Mouse (Mus musculus) cerebellum, postnatal 14 days (tissue): ENCODE measurements around the gene Clrn2.

Experiments
- DNase-seq, 2 experiments: peaks; one replicate each; pipeline ENCODE4 v3.0.0; 2021; ENCODE audit warnings: mixed read lengths in 2 of 2

Clrn2 gene

DNA sequence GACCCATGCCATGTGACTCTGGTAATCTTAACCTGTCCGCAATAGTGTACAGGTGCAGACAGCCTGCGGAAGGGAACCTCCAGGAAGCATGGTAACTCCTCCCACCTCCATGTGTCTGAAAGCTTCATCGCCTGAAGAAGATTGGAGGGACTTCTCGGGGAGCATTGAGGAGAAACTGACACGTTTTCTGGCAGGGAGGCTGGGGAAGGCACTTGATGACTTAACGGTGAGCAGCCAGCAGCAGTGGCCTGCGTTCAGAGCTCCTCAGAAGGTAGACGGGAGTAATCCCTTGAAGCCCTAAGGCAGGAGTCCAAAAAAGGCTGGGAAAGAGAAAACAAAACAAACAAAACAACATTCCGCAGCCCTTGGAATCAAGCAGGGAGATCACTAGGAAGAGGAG is 905 bp downstream of the Clrn2 start:
- no peak for DNase-seq

DNA sequence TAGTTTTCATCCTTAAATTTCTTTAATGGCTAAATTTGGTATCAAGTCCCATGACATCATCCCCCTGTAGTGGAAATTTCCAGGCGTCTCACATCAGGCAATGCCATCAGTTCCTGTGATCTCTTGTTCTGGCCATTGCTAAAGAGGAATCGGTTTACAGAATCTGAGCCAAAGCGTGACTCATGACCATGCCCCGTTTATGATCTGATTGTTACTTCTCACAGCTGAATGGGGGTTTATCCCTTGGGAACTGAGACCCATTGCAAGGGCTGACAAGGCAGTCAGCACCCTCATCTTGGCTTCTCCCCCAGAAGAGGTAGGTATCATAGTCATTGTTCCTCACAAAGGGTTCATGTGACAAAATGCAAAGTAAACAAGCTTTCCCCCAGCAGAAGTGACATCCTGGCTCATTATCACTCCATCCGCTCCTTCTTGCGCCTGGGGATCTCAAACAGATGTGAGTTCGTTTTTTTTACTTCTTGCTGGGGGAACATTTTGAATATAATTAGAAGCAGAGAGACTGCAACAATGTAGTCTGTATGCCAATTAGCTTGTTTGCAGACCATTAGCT is 19.4 kb downstream of the Clrn2 start:
- DNase-seq, result no peak

DNA sequence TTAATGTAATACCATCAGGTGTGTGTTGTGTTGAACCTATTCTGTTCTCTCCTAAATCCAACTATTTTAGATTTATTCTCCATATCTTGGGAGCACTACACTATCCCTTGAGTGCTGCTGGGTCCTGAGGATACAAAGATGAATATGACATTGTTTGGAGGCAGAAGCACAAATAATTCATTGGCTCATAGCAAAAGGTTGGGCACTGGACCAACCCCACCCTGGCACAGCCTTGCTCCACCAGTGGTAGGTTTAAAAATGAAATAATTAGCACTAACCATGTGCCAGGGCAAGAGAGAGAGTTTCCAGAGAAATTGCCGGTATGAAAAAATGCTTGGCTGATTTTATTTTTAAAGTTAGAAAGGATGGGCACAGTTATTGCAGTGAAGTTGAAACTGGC is 20.0 kb downstream of the Clrn2 start:
- DNase-seq, result no peak

DNA sequence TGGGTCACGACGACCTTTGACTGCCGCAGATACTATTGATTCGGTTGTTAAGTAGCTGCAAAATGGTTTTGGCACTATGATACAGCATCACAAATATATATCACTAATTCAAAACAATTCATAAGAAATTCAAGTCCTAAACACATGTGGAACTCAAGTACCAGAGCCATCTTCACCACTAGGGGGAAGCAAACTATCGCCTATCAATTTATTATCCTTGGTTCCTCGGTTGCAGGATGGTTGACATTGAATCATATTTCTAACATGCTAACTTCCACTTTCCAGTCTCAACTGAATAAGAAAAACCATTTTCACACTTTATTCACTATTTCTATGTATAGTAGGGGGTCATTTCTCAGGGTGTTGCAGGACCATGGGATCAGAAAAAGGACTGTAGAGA is 20.7 kb downstream of the Clrn2 start:
- DNase-seq, result peak; percentile 73 to 76

DNA sequence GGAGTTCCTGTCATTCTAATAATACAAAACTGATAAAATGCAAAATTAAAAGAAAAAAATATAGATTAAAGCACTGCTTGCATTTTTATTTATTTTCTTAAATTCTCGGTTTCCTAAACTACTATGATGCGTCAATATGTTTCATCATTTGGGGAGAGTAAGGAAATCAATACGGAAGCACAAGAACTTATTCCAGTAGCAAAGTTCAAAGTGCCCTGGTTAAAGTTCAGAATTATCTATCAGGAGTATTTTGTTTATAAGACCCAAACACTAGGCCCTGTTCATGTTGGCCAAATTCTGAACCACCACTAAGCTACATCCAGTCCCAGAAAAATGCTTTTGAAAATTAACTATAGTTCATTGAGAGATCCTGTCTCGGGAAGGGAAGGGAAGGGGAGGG is 21.2 kb downstream of the Clrn2 start:
- no peak for DNase-seq

DNA sequence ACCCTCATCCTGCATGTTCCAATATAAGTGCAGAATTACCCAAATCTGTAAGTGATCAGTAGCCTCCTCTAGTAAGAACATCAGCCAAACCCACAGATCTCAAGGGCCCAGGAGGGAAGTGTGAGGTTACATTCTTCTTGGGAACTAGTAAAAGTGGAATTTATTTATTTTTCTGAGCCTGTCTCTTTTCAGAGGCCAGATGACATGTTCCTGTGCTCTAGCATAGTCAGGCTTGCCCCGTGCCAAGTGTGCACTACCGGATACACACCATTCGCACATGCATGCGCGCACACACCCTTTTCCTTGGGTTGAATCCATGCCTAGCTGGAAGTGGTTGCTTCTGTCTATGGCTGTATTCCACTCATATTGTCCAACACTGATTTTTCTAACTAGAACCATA is 22.2 kb downstream of the Clrn2 start:
- no peak for DNase-seq

DNA sequence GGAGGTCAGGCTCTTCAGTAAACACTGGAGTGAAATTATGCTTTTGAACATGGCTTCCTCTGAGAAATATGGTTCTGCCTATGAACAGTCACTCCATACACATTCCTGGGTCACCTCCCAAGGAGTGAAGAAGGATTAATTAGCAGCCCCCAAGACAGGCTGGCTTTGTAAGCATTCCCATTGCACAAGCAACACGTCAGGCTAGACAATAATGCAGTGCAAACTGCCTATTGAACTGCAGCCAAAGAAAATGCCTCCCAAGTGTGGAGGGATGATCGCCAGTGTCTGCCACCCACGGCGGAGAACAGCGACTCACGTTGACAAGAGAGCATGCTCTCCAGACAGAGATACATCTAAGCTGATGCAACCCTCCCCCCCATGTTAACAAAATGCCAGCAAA is 22.7 kb downstream of the Clrn2 start:
- DNase-seq, result no peak

DNA sequence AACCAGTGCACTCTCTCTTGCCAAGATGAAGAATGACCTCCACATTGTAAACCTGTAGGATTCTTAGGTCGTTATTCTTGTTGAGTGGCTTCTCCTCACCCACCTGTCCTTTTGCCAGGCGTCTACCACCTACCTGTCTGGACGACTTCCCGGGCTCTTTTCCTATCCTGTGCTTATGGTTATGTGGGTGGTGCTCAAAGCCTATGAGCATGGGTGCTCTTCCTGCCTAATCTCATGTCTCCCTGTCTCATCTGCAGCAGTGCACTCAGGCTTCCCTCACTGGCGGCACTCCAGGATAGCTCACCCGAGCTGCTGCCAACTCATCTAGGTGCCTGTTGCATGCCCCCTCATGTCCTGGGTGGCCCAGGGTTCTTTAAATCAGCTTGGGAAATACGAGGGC is 24.1 kb downstream of the Clrn2 start:
- DNase-seq, result no peak

DNA sequence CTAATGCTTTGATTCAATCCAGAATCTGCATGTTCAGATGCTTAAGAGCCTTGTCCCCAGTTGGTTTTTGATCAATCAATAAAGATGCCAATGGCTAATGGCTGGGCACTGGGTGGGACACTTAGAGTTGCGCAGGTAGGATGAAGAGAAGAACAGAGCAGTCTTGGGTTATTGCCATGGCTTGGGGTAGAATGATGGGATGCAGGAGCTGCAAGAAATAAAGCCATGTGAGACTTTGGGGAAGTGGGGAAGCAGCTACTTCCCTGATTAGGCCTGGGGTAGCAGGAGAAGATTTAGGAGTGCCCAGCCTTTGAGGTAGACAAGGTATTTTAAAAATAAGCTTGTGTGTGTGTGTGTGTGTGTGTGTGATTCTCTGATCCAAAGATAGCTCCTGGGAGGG is 26.5 kb downstream of the Clrn2 start:
- no peak for DNase-seq

DNA sequence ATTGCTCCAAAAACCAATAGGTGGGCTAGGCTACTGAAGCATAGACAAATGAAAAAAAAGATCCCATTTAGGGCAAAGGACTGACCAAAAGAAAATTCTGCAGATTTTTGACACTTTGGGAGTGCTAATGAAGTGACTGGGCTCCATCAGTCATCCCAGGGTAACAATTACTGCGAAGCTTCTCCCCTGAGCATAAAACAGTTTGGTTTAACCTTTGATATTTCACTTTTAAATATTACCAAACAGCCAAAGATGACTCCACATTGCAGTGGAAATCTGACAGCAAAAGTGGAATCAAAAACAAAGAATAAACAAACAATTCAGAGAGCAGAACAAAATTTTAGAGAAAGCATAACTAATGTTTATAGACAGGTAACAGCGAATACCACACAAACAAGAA is 27.6 kb downstream of the Clrn2 start:
- DNase-seq, result no peak

DNA sequence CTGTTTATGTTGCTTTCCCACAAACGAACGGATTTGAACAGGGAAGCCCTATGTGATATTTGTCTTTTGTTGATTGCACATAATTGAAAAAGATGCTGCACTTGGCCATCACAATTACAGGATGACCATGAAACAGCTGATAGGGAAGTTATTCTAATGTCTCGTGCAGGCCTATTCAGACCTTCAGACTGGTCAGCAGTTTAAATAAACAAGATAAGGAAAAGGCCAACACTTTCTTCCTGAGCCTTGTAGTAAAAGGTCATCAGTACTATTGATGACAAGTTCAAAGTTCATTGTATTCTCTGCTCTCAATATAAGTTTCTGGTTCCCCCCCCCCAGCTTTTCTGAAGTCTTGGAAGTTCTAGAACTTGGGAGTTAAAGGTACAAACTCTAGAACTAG is 29.1 kb downstream of the Clrn2 start:
- no peak for DNase-seq

DNA sequence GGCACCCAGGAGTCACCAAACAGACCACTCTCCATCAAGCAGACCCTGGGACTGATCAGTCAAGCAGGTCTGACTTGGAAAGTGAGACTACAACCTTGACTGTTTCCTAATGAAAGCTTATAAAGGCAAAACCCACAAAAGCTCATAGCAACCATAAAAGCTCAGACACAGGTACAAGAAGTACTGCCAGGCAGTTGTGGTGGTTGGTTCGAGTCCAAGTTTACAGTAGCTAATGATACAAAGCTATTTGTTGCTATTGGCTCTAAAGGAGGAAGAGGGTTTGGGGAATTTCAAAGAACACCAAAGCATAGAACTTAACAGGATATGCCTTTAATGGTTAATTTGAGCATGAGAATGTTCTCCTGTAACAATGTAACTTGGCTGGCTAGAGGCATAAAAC is 30.1 kb downstream of the Clrn2 start:
- DNase-seq, result no peak

DNA sequence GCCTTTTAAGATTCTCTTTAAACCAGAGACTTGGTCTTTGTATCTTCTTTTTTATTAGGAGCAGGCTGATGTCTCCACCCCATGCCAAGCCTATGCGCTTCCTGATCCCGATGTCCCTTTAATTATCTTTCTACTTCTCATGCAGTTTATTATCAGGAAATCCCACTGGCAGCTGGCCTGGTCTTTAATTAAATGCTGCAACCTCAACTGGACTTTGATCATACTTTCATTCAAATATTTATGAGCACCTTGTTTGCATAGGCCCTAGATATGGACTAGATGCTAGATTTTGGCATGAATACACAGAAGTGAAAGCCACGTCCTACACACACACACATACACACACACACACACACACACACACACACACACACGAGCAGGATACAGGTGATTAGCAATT is 38.2 kb downstream of the Clrn2 start:
- no peak for DNase-seq

DNA sequence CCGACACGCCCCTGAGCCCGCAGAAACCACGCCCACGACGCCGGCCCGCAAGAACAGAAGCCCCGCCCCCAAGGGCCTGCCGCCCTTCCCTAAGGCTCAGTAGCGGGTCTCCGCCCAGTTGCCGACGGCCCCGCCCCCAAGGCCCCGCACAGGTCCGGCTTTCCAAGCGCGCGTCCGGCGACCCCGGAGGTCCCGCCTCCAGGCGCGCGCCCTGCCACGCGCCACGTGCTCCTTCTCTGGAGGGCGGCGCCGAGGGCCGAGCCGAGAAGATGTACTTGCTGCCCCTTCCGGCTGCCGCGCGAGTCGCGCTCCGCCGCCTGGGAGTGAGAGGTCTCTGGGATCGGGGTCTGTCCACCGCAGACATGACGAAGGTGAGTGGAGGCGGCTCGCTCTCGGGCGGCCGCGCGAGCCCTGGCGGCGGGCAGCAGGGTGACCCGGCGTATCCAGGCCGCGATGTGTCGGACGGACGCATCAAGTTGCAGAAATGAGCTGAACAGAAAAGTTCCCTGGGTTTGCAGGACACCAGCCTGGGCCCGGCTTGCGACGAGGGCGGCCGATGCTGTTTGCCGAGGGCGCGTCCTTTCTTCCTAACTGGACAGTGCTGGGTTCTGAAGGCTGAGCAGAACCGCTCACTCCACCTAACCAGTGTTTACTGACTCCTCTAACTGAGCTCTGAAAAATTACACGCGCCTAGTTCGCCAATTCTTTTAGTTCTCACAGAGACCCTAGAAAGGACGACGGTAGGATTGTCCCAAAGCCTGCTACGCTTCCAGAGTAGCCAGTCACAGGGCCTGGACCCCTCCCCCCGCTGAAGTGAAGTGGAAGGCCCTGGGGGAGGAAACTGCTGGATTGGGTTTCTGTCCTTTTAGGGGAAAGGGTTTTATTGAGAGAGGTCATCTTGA is 39.9 kb downstream of the Clrn2 start, which contains the start of gene Lap3:
TSS of gene Lap3 (plus strand) at position 184 of the 902 bp plus-strand sequence.
- peak; percentile 99 for DNase-seq

DNA sequence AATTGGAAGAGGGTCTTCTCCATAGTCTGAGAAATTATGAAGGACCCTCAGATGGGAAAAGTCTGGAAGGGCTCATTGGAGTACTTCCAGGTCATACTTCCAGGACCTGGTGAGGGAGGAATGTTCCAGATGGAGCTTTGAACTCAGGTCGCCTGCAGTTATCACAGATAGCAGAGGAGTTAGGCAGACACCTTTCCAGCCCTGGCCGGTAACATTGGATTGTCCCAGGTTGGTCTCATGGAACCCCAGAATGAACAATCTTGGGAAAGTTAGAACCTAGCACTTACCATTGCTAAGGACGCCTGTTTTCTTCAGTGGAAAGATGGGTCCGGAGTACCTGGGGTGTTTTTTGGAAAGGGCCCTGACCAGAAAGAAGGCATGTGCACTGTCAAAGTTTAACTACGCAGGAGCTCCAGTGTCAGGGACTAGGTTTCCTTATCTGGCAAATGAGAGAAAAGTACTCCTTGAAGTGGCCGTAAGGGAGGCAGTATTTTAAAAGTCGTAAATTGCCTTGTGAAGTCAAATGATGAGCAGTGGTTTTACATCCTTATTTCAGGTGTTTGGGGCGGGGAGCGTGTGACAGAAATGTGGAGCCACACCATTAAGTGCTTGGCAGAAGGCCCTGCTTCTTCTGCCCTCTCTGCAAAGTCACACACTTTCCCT is 40.7 kb downstream of the Clrn2 start:
- no peak for DNase-seq

DNA sequence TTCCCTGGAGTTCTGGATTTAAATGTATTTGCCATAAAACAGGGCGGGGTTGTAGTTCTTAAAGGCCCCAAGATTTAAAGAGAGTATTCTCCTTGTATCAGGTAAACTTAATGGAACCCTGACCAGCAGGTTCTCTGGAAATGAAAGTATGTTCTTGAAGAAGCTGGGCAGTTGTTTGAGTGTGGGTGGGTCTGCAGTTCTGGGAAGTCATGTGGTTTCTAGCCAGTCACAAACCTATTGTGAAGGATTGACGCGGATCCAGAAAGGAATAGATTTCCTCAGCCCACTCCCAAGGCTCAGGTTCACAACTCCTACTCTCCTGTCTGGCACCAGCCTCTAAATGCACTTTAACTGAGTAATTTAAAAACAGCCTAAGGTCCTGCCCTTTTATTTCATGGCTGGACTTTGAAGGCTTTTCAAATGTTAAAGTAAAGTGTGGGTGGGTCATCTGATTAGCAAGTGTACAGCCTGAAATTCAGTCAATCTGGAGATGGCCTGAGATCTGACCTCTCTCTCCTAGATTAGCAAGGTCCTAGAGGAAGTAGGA is 42.0 kb downstream of the Clrn2 start:
- no peak for DNase-seq

DNA sequence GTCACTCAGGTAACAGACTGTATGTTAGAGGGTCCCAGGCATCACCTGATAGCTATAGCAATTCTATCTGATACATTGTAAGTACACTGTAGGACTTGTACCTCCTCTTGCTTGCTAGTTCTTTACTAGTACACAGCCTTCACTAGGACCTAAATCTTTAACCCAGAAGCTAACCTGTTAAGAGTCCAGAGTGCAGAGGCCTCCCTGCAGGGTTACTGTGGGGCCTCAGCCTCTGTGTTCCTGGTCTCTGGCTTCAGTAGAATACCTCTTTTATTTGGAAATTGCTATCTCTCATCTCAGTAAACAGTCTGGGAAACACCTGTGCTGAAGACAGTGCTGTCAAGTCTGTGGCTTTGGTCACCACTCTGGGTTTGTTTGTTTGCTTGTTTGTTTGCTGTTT is 42.5 kb downstream of the Clrn2 start:
- no peak for DNase-seq

DNA sequence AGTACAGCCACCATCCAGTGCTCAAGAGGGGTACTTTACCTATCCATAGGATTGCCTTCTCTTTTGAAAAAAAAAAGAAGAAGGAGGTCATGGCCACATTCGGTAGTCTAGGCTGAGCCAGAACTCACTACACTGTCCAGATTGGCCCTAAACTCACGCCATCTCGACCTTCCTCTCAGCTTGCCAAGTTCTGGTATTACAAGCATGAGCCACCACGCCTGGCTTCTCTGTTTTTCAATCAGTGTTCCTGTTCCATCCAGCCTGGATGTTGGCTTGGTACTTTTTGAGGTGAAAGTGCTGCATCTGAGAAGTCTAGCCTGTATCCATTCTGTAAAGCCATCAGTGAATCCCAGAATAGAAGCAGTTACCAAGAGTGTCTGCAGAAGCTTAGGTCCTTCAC is 42.9 kb downstream of the Clrn2 start:
- DNase-seq, result no peak

DNA sequence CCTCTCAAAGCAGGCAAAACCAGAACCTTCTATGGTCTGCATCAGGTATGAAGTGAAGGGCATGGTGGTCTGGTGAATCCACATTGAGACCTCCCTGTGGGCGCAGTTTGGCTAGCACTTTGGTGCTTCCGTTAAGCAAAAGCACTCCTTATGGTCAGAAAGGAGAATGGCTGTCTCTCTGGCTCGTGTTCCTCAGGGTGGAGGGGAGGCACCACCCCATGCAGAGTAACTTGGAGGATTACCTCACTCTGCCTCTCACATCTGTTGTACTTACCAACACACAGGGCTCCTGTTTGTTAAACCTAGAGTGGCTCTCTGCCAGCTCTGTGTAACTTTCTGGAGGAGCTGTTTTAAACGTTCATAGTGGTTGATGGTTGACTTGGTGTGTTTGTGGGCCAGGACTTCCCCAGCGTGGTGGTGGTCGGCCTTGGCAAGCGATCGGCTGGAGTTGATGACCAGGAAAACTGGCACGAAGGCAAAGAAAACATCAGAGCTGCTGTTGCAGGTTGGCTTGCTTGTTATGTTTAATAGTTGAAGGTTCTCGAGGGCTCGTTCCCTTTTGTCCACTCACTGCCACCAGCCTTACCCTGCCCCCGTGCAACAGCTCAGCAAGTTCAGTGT is 43.5 kb downstream of the Clrn2 start:
- no peak for DNase-seq

DNA sequence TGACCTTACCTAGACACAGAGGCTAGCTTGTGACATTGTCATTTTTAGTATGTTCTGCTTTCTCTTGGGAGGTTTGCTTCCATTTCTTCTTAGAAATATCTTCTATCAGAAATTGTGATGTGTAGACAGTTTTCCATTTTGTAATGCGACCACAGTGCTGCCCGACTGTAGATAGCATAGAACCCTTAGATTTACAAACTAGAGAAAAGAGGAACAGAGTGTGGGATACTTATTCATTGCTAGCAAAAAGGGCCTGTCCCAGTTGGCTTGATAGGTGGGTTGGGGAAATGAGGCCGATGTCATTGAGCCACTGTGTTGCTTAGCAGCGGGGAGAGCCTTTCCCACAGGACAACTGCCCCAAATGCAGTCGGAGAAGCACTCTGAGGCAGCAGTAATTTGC is 44.0 kb downstream of the Clrn2 start:
- DNase-seq, result no peak

DNA sequence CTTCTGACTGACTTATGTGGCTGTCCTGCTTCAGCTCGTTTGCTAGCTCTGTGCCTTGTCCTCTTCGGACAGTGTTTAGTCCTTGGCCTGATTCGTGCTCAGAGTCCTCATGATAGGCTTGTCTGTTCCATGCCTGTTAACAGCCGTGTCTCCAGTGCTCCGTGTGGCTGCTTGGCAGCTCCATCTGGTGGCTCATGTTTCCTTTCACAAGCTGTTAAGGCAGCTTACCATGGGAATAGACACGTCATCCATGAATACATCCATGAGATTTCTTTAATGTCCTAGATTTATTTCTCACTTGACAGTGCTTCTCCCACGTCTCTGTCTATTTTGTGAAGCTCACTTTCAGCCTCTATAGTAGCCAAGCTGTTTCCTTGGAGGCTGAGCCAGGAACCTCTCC is 56.5 kb downstream of the Clrn2 start:
- DNase-seq, result no peak

DNA sequence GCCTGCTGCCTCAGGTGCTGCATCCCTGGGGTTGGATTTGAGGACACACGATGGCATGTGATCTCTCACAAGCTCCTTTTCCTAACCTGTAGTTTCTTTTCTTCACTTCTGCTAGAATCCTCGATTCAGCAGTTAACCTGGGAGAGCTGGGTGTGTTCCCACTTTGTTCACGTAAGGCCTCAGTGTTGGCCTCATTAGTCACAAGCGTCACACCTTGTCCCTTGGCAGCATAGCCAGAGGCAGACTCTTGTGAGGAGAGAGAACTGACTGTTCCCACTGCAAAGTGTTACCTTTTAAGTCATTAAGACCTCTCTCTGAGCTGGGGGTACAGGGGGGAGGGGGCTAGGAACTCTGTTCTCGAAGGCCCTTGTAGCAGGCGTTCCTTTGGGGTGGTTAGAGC is 59.4 kb downstream of the Clrn2 start:
- no peak for DNase-seq

DNA sequence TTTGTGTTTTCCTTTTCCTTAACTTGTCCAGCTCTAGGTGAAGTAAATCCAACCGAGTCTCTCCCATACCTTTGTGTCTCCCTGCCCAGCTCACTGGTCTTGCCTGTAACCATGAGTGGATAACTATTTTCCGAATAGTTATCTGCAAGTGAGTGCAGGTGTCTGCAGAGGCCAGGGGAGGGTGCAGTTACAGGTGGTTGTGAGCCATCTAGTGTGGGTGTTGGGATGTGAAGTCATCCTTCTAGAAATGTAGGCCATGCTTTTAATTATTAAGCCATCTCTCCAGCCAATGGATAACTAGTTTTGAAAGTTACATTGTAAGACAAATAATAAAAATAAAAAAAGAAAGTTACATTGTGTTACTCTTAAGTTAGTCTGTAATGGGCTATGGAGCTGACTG is 60.0 kb downstream of the Clrn2 start:
- no peak for DNase-seq
